Mouse (Mus musculus) Muller cell, postnatal 12 days (primary cell): ENCODE results near the gene 5031410I06Rik.
"Not testable (repeated sequence)": the region's sequence is repeated elsewhere in the genome, so short reads cannot be mapped to it uniquely, and the experiment has no call there.

Experiments
- DNase-seq: peaks from one replicate; pipeline ENCODE4 v3.0.0-alpha.2; 2015; ENCODE audit errors: inconsistent ontology term

Gene 5031410I06Rik

GRCm38 (mm10) chr5:26105262-26105661 is at the start of gene 5031410I06Rik:
Gene 5031410I06Rik (minus strand): TSS chr5:26105362.
- not testable (repeated sequence) for DNase-seq

GRCm38 (mm10) chr5:26142891-26143290 is 37.7 kb upstream of the 5031410I06Rik start:
- DNase-seq: no peak

GRCm38 (mm10) chr5:26121321-26121720 is 16.2 kb upstream of the 5031410I06Rik start, which contains the start of gene Gm10220:
Gene Gm10220 (minus strand): TSS chr5:26121421.
- not testable (repeated sequence) for DNase-seq

- not testable (repeated sequence) for DNase-seq
These were observed 16.0 kb downstream of the 5031410I06Rik start, which contains the start of gene Gm10471 for GRCm38 (mm10) chr5:26089191-26089590. Gene Gm10471 (minus strand): TSS chr5:26089291.

GRCm38 (mm10) chr5:26079023-26079422 is 26.1 kb downstream of the 5031410I06Rik start:
- not testable (repeated sequence) for DNase-seq

GRCm38 (mm10) chr5:26070716-26071115 is 34.4 kb downstream of the 5031410I06Rik start:
- no peak for DNase-seq

- not testable (repeated sequence) for DNase-seq
These were observed 46.7 kb downstream of the 5031410I06Rik start, which contains the start of gene Gm7347 for GRCm38 (mm10) chr5:26058481-26058880. Gene Gm7347 (minus strand): TSS chr5:26058581.
